Mouse (Mus musculus) lung, postnatal 0 days (tissue): ENCODE results near the gene Gadd45a. TPM values are rescaled to one million over a fixed set of nuclear protein-coding genes. Genes with fewer than 3 reads are reported as not detected.
"Not testable (repeated sequence)": the region's sequence is repeated elsewhere in the genome, so short reads cannot be mapped to it uniquely, and the experiment has no call there.

ENCODE experiments used
- ATAC-seq: fragments of 200-750 bp; cut with Nextera tagmentation; 2 replicates; pipeline ENCODE4 v1.8.0; 2017; ENCODE audit warnings: moderate library complexity
- DNase-seq: peaks from one replicate; pipeline ENCODE4 v3.0.0-alpha.2; 2016; ENCODE audit warnings: low spot score
- H3K27ac ChIP-seq: fragments of 300-500 bp; sonication (generic); 2 replicates; pipeline ENCODE4 v1.5.1; 2014; ENCODE audit warnings: antibody characterized with exemption, mild to moderate bottlenecking, low read length, mixed read lengths
- H3K27me3 ChIP-seq: fragments of 300-500 bp; sonication (generic); replicated peaks from 2 replicates; pipeline ENCODE4 v1.6.1; 2014; ENCODE audit warnings: low read length, mixed read lengths; ENCODE audit not compliant: insufficient read depth
- H3K36me3 ChIP-seq: fragments of 300-500 bp; sonication (generic); 2 replicates; pipeline ENCODE4 v1.6.1; 2014; ENCODE audit warnings: low read length, mixed read lengths; ENCODE audit not compliant: insufficient read depth
- H3K4me1 ChIP-seq: fragments of 300-500 bp; sonication (generic); 2 replicates; pipeline ENCODE4 v1.6.1; 2014; ENCODE audit warnings: antibody characterized with exemption, low read depth, low read length, mixed read lengths; ENCODE audit not compliant: insufficient read depth
- H3K4me2 ChIP-seq: fragments of 300-500 bp; sonication (generic); replicated peaks from 2 replicates; pipeline ENCODE4 v1.6.1; 2014; ENCODE audit warnings: low read depth, mild to moderate bottlenecking, low read length, moderate library complexity, mixed read lengths
- H3K4me3 ChIP-seq: fragments of 300-500 bp; sonication (generic); 2 replicates; pipeline ENCODE4 v1.5.1; 2014; ENCODE audit warnings: low read depth, low read length
- H3K9ac ChIP-seq: fragments of 300-500 bp; sonication (generic); replicated peaks from 2 replicates; pipeline ENCODE4 v1.6.1; 2014; ENCODE audit warnings: low read depth, mild to moderate bottlenecking
- H3K9me3 ChIP-seq: fragments of 300-500 bp; sonication (generic); 2 replicates; pipeline ENCODE4 v1.6.1; 2016; ENCODE audit warnings: low read length, mixed read lengths
- CTCF ChIP-seq: IDR thresholded peaks from 2 replicates; pipeline ENCODE4 v1.5.1; 2016; ENCODE audit warnings: antibody characterized with exemption, mild to moderate bottlenecking
- EP300 ChIP-seq: IDR thresholded peaks from 2 replicates; pipeline ENCODE4 v1.6.1; 2016; ENCODE audit warnings: antibody characterized with exemption, mild to moderate bottlenecking, control low read depth
- WGBS: fragments of 180-500 bp; shearing (Covaris S2); extraction: QIAGEN DNeasy Blood & Tissue Kit; methylation state at CpG from one replicate; pipeline ENCODE4 v1.1.7; 2014; 5-methylcytosine and 5-hydroxymethylcytosine counted together
- polyA plus RNA-seq: library from polyadenylated mRNA; unstranded; fragments of >200 nt; fragmentation: Nextera tagmentation; extraction: Ambion mirVana; gene quantifications from 2 replicates; pipeline ENCODE4 v1.2.1, GENCODE M21; 2015

The Gadd45a gene
- polyA plus RNA-seq, 1 experiment from 2014 or later: 34.7 TPM

DNA sequence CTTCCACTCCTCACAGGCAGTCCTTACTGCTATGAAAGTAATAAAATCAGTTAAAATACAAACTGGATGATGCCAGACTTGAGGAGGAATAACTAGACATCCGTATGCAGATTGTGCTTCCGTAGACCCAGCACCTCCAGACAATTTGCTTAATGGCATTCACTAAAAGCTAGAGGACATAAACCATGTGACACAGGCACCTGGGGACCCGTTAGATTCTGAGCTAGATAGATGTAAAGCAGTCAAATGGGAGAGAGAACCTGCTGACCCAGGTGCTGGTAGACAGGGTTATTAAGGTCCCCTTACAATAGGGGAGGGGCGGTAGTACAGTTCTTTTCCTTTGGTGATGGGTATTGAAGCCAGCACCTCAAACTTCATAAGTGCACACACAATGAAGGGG is 13.5 kb downstream of the Gadd45a start:
- Histone ChIP-seq H3K4me1 (no peaks in the 10 kb centered on the region), H3K9ac (no peak overlapping the region), H3K36me3 (no peaks in the 10 kb centered on the region), H3K4me3 (no peak overlapping the region), H3K9me3 (no peaks in the 10 kb centered on the region), H3K27me3 (no peaks in the 10 kb centered on the region), H3K27ac (no peak overlapping the region), H3K4me2 (no peak overlapping the region)
- TF ChIP-seq CTCF: no peak
- no peak for TF ChIP-seq EP300
- DNase-seq (no peak), ATAC-seq (no peak)
- 82% methylated on average over 4 of the region's 4 CpGs for WGBS

DNA sequence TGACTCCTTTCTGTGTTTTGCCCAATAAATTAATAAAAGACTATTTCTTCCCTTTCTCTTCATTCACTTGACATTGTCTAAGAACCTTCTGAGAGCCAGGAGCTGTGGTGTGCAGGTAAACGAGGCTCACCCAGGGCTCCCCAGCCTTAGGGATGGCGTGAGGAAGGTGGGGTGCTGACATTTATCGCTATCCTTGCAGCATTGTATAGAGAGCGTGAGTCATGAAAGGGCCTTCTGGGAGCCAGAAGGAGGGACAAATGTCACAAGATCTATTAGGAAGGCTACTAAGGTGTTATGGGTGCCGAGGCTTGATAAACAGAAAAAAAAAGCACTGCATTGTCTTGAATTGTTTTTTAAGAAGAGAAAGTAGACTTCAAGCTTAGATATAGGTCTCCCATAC is 15.9 kb downstream of the Gadd45a start:
- Histone ChIP-seq H3K9me3 (no peaks in the 10 kb centered on the region), H3K36me3 (no peaks in the 10 kb centered on the region), H3K9ac (no peak overlapping the region), H3K4me1 (no peaks in the 10 kb centered on the region; the same call in 1 of the 2 replicates), H3K4me3 (no peak overlapping the region), H3K27ac (no peak overlapping the region), H3K27me3 (no peaks in the 10 kb centered on the region), H3K4me2 (no peak overlapping the region)
- ATAC-seq (no peak), DNase-seq (no peak)
- no peak for TF ChIP-seq CTCF
- TF ChIP-seq EP300: no peak
- WGBS: 83% methylated on average over 5 of the region's 5 CpGs

DNA sequence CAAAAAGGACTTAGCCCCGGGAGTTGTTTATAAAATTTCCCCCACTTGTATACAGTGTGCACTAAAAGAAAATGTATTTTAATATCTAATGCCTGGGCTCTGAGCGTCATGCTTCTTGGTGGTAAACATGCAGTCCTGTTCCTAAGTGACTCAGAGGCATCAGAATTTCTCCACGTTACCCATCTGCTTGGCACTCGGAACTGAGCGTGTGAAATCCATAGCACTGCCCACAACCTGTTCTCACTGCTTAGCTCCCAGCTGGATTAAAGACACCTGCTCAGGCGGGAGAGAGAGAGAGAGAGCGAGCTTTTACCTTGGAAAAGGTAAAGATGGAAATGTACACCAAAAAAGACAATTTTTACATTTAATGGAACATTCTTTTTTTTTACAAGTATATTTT is 18.3 kb downstream of the Gadd45a start:
- WGBS: 78% methylated on average over 7 of the region's 7 CpGs
- DNase-seq: not testable (repeated sequence)

DNA sequence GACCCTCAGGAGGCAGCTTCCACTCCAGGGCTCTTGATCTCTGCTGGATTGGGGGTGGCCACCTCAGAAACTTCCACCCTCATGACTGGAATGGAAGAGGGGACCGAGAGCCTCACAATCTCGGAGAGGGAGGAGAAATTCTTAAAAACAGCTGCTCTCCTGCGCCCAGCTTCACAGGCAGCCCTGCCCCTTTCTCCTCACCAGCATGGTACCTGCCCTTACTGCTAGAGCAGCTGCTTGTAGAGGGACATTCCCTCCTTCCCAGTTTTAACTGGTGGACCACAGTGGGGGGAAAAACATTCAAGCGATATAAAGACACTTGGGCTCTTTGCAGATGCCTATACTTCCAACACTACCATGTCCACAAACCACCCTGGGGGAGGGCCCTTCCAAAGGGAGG is 18.9 kb downstream of the Gadd45a start:
- Histone ChIP-seq H3K27me3 (no peaks in the 10 kb centered on the region), H3K4me3 (no peak overlapping the region), H3K27ac (no peak overlapping the region), H3K4me2 (no peak overlapping the region), H3K9me3 (no peaks in the 10 kb centered on the region), H3K9ac (no peak overlapping the region), H3K4me1 (peaks cover 10% of the 10 kb centered on the region; the same call in 1 of the 2 replicates), H3K36me3 (no peaks in the 10 kb centered on the region)
- TF ChIP-seq EP300 (no peak), CTCF (no peak)
- DNase-seq: no peak
- no peak for ATAC-seq
- 65% methylated on average over 4 of the region's 4 CpGs for WGBS

More for the DNA sequence above, 18.3 kb downstream of the Gadd45a start:
- H3K9me3 ChIP-seq, H3K4me3 ChIP-seq, H3K4me2 ChIP-seq, ATAC-seq, H3K27me3 ChIP-seq, H3K27ac ChIP-seq, H3K4me1 ChIP-seq, H3K36me3 ChIP-seq, H3K9ac ChIP-seq: not testable (repeated sequence)

DNA sequence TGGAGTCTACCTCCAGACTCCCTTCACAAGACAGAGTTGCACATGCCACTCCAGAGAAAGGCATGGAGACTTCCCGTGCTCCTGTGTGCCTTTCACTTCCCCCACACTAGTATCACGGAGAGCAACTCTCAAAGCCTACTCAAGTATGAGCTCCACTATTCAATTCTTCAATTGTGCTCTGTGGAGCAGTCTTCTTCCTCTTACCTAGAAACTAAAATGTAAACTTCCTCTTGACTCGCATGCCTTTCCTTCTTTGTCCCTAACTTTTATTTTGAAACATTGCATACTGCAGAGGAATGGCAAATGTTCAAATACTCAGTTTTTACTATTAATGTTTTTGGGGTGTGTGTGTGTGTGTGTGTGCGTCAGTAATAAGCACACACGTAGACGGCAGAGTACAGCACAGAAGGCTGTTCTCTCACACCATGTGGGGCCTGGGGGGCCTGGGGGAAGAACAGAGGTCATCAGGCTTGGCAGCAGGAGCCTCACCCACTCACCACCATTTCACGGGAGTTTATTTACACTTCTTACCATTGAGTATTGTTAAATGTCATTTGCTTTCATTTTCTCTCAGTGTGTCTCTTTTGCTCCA is 20.6 kb downstream of the Gadd45a start:
- peak; percentile 71 for DNase-seq

DNA sequence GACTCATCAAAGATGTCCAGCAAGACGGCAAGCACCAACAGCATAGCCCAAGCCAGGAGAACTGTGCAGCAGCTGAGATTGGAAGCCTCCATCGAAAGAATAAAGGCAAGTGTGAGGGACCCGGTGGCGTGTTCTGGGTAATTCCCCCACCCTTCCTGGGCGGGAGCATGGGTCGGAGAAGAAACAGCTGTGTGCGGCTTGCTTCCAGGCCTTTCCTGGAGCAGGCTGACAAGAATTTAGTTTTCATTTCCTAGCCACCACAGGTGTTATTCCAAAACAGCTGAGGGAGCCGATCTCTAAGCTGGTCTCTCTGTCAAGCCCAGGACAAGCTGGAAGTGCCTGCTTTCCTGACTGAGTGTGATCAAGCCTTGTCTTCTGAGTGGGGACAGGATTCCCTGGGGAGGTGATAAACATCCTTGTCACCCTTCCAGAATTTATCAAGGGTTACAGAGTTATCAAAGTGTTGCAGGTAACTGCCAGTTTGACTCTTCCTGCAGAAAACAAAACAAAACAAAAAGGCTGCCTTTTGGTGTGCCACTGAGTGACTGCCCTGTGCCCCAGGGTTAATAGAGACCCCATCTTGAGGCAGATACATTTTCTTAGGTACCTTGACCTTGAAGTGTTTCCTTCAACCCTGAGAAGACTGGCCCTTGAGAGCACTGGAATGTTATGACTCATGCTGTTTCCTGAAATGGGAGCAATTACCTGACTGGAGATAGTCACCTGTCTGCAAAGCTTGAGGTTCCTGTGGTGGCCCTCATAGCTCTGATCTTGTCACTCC is 21.3 kb downstream of the Gadd45a start:
- peak; percentile 60 for ATAC-seq
- H3K27ac ChIP-seq: peak overlapping the region; percentile 58

More for the DNA sequence above, 20.6 kb downstream of the Gadd45a start:
- TF ChIP-seq EP300: no peak
- TF ChIP-seq CTCF: no peak
- Histone ChIP-seq H3K27me3 (no peaks in the 10 kb centered on the region), H3K9me3 (no peaks in the 10 kb centered on the region), H3K4me3 (no peak overlapping the region), H3K27ac (peak overlapping the region; percentile 58), H3K36me3 (no peaks in the 10 kb centered on the region), H3K4me2 (peak overlapping the region; percentile 39), H3K9ac (no peak overlapping the region), H3K4me1 (peaks cover 10% of the 10 kb centered on the region; the same call in 1 of the 2 replicates)
- 19% methylated on average over 7 of the region's 7 CpGs for WGBS
- ATAC-seq: peak; percentile 54

More for the DNA sequence above, 21.3 kb downstream of the Gadd45a start:
- Histone ChIP-seq H3K9ac (no peak overlapping the region), H3K9me3 (no peaks in the 10 kb centered on the region), H3K4me2 (peak overlapping the region; percentile 39; the same call in 1 of the 2 replicates), H3K4me1 (peaks cover 10% of the 10 kb centered on the region; the same call in 1 of the 2 replicates), H3K4me3 (no peak overlapping the region), H3K36me3 (no peaks in the 10 kb centered on the region), H3K27me3 (no peaks in the 10 kb centered on the region)
- TF ChIP-seq CTCF (no peak), EP300 (no peak)
- peak; percentile 60 for DNase-seq
- WGBS: 32% methylated on average over 8 of the region's 8 CpGs
